Comparison of ENCODE assay signal across 18 mouse cellular contexts in the genomic region with DNA sequence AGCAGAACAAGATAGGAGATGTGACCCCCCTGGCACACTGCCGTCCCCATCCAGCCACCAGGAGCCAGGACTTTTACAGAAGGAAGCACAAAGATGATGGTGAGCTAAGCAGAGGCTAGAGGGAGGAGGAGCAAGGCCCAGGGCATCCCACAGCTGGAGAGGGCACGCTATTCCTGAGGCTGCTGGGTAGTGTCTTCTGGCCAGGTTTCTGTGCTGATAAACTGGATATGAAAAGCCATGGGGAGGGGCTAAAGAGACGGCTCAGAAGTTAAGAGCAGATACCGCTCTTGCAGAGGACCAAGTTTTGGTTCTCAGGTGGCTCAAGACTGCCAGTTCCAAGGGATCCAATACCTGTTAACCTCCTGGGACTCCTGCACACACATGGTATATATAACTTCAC.
DNase-seq lines count a peak whose midpoint lies in the region; ATAC-seq and TF ChIP-seq lines count a peak whose summit lies in the region.
"Had no signal": no experiment of that assay in that cellular context is flagged by ENCODE, and none has a peak within 500 bp of the region (broad histone marks: within the 10 kb centered on the region; RNA-seq: fewer than 3 reads in every experiment).

No protein-coding gene starts in this region.

- 68% methylated on average over 4 of the region's 4 CpGs for WGBS in hindbrain, embryonic 13.5 days
- 56% methylated on average over 4 of the region's 4 CpGs for WGBS in hindbrain, embryonic 14.5 days
- WGBS in midbrain, embryonic 15.5 days: 63% methylated on average over 4 of the region's 4 CpGs
- whole genome bisulfite sequencing in midbrain, embryonic 16.5 days: 59% methylated on average over 4 of the region's 4 CpGs
- 19% methylated on average over 4 of the region's 4 CpGs for WGBS in embryonic facial prominence, embryonic 15.5 days
- WGBS in stomach, postnatal 0 days: 37% methylated on average over 4 of the region's 4 CpGs
- 73% methylated on average over 4 of the region's 4 CpGs for WGBS in forebrain, embryonic 12.5 days

- no peaks in the 10 kb centered on the region for H3K36me3 ChIP-seq in hindbrain, embryonic 13.5 days
- H3K36me3 ChIP-seq in hindbrain, embryonic 14.5 days (replicated peaks; ENCODE audit: control insufficient read depth, insufficient read depth): no peaks in the 10 kb centered on the region
- H3K36me3 ChIP-seq in midbrain, embryonic 15.5 days (replicated peaks): no peaks in the 10 kb centered on the region
- H3K36me3 ChIP-seq in midbrain, embryonic 16.5 days (ENCODE audit: control insufficient read depth, insufficient read depth, low read length): no peaks in the 10 kb centered on the region
- H3K36me3 ChIP-seq in embryonic facial prominence, embryonic 15.5 days: no peaks in the 10 kb centered on the region
- no peaks in the 10 kb centered on the region for H3K36me3 ChIP-seq in stomach, postnatal 0 days (ENCODE audit: control insufficient read depth, insufficient read depth, low read length)
- H3K36me3 ChIP-seq in forebrain, embryonic 12.5 days (replicated peaks): no peaks in the 10 kb centered on the region
- H3K36me3 ChIP-seq: liver, embryonic 13.5 days had no signal

- ATAC-seq in hindbrain, embryonic 13.5 days (ENCODE audit: low FRiP score): no peak
- ATAC-seq in hindbrain, embryonic 14.5 days (ENCODE audit: low FRiP score): no peak
- ATAC-seq in midbrain, embryonic 15.5 days (replicated peaks): no peak
- ATAC-seq in midbrain, embryonic 16.5 days: no peak; the same call in 1 of the 2 replicates
- ATAC-seq in embryonic facial prominence, embryonic 15.5 days (ENCODE audit: insufficient number of reproducible peaks, low FRiP score, low TSS enrichment, low read depth): no peak
- no peak for ATAC-seq in stomach, postnatal 0 days (ENCODE audit: low FRiP score, low TSS enrichment)
- ATAC-seq in forebrain, embryonic 12.5 days (ENCODE audit: low FRiP score): no peak
- ATAC-seq: forebrain, embryonic 16.5 days; hindbrain, postnatal 0 days had no signal

- no peak for TF ChIP-seq CTCF in stomach, postnatal 0 days (IDR thresholded peaks at IDR 0.05; ENCODE audit: low read depth)

- H3K27ac ChIP-seq in hindbrain, embryonic 13.5 days: 0 out of 2 replicates have a peak overlapping the region, but pooled peaks have one; percentile 15
- no peak overlapping the region for H3K27ac ChIP-seq in hindbrain, embryonic 14.5 days
- H3K27ac ChIP-seq in midbrain, embryonic 15.5 days: peak overlapping the region; percentile 56; the same call in 1 of the 2 replicates
- no peak overlapping the region for H3K27ac ChIP-seq in midbrain, embryonic 16.5 days (ENCODE audit: low read length)
- peak overlapping the region; percentile 68 for H3K27ac ChIP-seq in embryonic facial prominence, embryonic 15.5 days (replicated peaks)
- H3K27ac ChIP-seq in stomach, postnatal 0 days (replicated peaks): no peak overlapping the region
- no peak overlapping the region for H3K27ac ChIP-seq in forebrain, embryonic 12.5 days
- H3K27ac ChIP-seq: gastrocnemius, adult 2 months; hindbrain, postnatal 0 days; liver, embryonic 13.5 days had no signal

- no peak overlapping the region for H3K4me2 ChIP-seq in hindbrain, embryonic 13.5 days
- H3K4me2 ChIP-seq in hindbrain, embryonic 14.5 days (replicated peaks): no peak overlapping the region
- H3K4me2 ChIP-seq in midbrain, embryonic 15.5 days: no peak overlapping the region
- H3K4me2 ChIP-seq in midbrain, embryonic 16.5 days (ENCODE audit: low read length): no peak overlapping the region
- H3K4me2 ChIP-seq in embryonic facial prominence, embryonic 15.5 days (replicated peaks): peak overlapping the region; percentile 37
- peak overlapping the region; percentile 12; the same call in 1 of the 2 replicates for H3K4me2 ChIP-seq in stomach, postnatal 0 days (replicated peaks; ENCODE audit: low read depth)
- H3K4me2 ChIP-seq in forebrain, embryonic 12.5 days: no peak overlapping the region
- H3K4me2 ChIP-seq: liver, embryonic 13.5 days had no signal

- peaks cover 59% of the 10 kb centered on the region for H3K4me1 ChIP-seq in hindbrain, embryonic 13.5 days (replicated peaks)
- H3K4me1 ChIP-seq in hindbrain, embryonic 14.5 days (replicated peaks; ENCODE audit: control insufficient read depth, insufficient read depth, low read length): peaks cover 40% of the 10 kb centered on the region
- H3K4me1 ChIP-seq in midbrain, embryonic 15.5 days: peaks cover 39% of the 10 kb centered on the region
- H3K4me1 ChIP-seq in midbrain, embryonic 16.5 days (ENCODE audit: control insufficient read depth, insufficient read depth, low read length): peaks cover 26% of the 10 kb centered on the region; the same call in 1 of the 2 replicates
- peaks cover 43% of the 10 kb centered on the region for H3K4me1 ChIP-seq in embryonic facial prominence, embryonic 15.5 days
- no peaks in the 10 kb centered on the region for H3K4me1 ChIP-seq in stomach, postnatal 0 days (replicated peaks; ENCODE audit: control insufficient read depth, insufficient read depth)
- H3K4me1 ChIP-seq in forebrain, embryonic 12.5 days: peaks cover 39% of the 10 kb centered on the region
- H3K4me1 ChIP-seq: liver, embryonic 13.5 days had no signal

- TF ChIP-seq EP300 in stomach, postnatal 0 days (optimal IDR thresholded peaks at IDR 0.05): no peak

- H3K9me3 ChIP-seq in hindbrain, embryonic 13.5 days: no peaks in the 10 kb centered on the region
- H3K9me3 ChIP-seq in hindbrain, embryonic 14.5 days (ENCODE audit: control insufficient read depth, low read length): no peaks in the 10 kb centered on the region
- H3K9me3 ChIP-seq in midbrain, embryonic 15.5 days: no peaks in the 10 kb centered on the region
- H3K9me3 ChIP-seq in midbrain, embryonic 16.5 days (replicated peaks; ENCODE audit: control insufficient read depth, low read length, poor library complexity, severe bottlenecking): no peaks in the 10 kb centered on the region
- no peaks in the 10 kb centered on the region for H3K9me3 ChIP-seq in embryonic facial prominence, embryonic 15.5 days (replicated peaks)
- H3K9me3 ChIP-seq in stomach, postnatal 0 days (ENCODE audit: control insufficient read depth, low read length): no peaks in the 10 kb centered on the region
- H3K9me3 ChIP-seq in forebrain, embryonic 12.5 days: no peaks in the 10 kb centered on the region
- H3K9me3 ChIP-seq: liver, embryonic 13.5 days had no signal

- no peak for DNase-seq in hindbrain, embryonic 14.5 days (ENCODE audit: low spot score)
- no peak for DNase-seq in stomach, postnatal 0 days (ENCODE audit: low spot score)
- no peak for DNase-seq in urinary bladder, adult 18-20 months (ENCODE audit: low spot score in 2 of 2)
- DNase-seq: adrenal gland, adult 2 months; cerebellum, adult 11-12 months; gastrocnemius, adult 2 months; heart, adult 11 months; heart, postnatal 10 days; liver, embryonic 13.5 days; right cerebral cortex, postnatal 4 days; thymus, postnatal 25 days had no signal

- no peaks in the 10 kb centered on the region for H3K27me3 ChIP-seq in hindbrain, embryonic 13.5 days
- no peaks in the 10 kb centered on the region for H3K27me3 ChIP-seq in hindbrain, embryonic 14.5 days (ENCODE audit: control insufficient read depth, insufficient read depth, low read length)
- H3K27me3 ChIP-seq in midbrain, embryonic 15.5 days (replicated peaks): no peaks in the 10 kb centered on the region
- H3K27me3 ChIP-seq in midbrain, embryonic 16.5 days (ENCODE audit: control insufficient read depth, insufficient read depth, low read depth, low read length): no peaks in the 10 kb centered on the region
- no peaks in the 10 kb centered on the region for H3K27me3 ChIP-seq in embryonic facial prominence, embryonic 15.5 days
- no peaks in the 10 kb centered on the region for H3K27me3 ChIP-seq in stomach, postnatal 0 days (ENCODE audit: control insufficient read depth, insufficient read depth, low read length)
- H3K27me3 ChIP-seq in forebrain, embryonic 12.5 days: no peaks in the 10 kb centered on the region; the same call in 1 of the 2 replicates
- H3K27me3 ChIP-seq: liver, embryonic 13.5 days had no signal

- H3K9ac ChIP-seq in hindbrain, embryonic 13.5 days: no peak overlapping the region
- no peak overlapping the region for H3K9ac ChIP-seq in hindbrain, embryonic 14.5 days
- no peak overlapping the region for H3K9ac ChIP-seq in midbrain, embryonic 15.5 days
- no peak overlapping the region; the same call in 1 of the 2 replicates for H3K9ac ChIP-seq in midbrain, embryonic 16.5 days (ENCODE audit: low read depth, low read length)
- no peak overlapping the region for H3K9ac ChIP-seq in embryonic facial prominence, embryonic 15.5 days
- no peak overlapping the region for H3K9ac ChIP-seq in stomach, postnatal 0 days (ENCODE audit: low read length)
- no peak overlapping the region for H3K9ac ChIP-seq in forebrain, embryonic 12.5 days
- H3K9ac ChIP-seq: liver, embryonic 13.5 days had no signal

- H3K4me3 ChIP-seq in hindbrain, embryonic 13.5 days: no peak overlapping the region
- H3K4me3 ChIP-seq in hindbrain, embryonic 14.5 days (replicated peaks; ENCODE audit: low read length): no peak overlapping the region
- H3K4me3 ChIP-seq in midbrain, embryonic 15.5 days: no peak overlapping the region
- H3K4me3 ChIP-seq in midbrain, embryonic 16.5 days (ENCODE audit: low read depth, low read length): no peak overlapping the region
- H3K4me3 ChIP-seq in embryonic facial prominence, embryonic 15.5 days (replicated peaks): peak overlapping the region; percentile 16; the same call in 1 of the 2 replicates
- no peak overlapping the region for H3K4me3 ChIP-seq in stomach, postnatal 0 days (ENCODE audit: low read depth, low read length)
- no peak overlapping the region for H3K4me3 ChIP-seq in forebrain, embryonic 12.5 days (replicated peaks)
- H3K4me3 ChIP-seq: gastrocnemius, adult 2 months; liver, embryonic 13.5 days had no signal

Comparison
In these comparisons a context has a peak if more than half of its experiments do, and no peak if none do; other contexts are left out.
1. H3K27ac ChIP-seq: peak in hindbrain, embryonic 13.5 days (single experiment), midbrain, embryonic 15.5 days (single experiment) and embryonic facial prominence, embryonic 15.5 days (single experiment); none in hindbrain, embryonic 14.5 days (single experiment), midbrain, embryonic 16.5 days (single experiment), stomach, postnatal 0 days (single experiment) and forebrain, embryonic 12.5 days (single experiment).
2. H3K4me2 ChIP-seq: peak in embryonic facial prominence, embryonic 15.5 days (single experiment) and stomach, postnatal 0 days (single experiment); none in hindbrain, embryonic 13.5 days (single experiment), hindbrain, embryonic 14.5 days (single experiment), midbrain, embryonic 15.5 days (single experiment), midbrain, embryonic 16.5 days (single experiment) and forebrain, embryonic 12.5 days (single experiment).